Mouse (Mus musculus): ENCODE results near the gene Rasl10b.

Rasl10b gene

GRCm38 (mm10) chr11:83467120-83467652, 58.2 kb downstream of the Rasl10b start:
- DNase-seq: no peak

GRCm38 (mm10) chr11:83468765-83469164, 59.8 kb downstream of the Rasl10b start:
- DNase-seq: no peak

Measured in cerebellum, adult 8-10 months (tissue).